9 mouse cellular contexts compared by ENCODE assay signal in the genomic region with DNA sequence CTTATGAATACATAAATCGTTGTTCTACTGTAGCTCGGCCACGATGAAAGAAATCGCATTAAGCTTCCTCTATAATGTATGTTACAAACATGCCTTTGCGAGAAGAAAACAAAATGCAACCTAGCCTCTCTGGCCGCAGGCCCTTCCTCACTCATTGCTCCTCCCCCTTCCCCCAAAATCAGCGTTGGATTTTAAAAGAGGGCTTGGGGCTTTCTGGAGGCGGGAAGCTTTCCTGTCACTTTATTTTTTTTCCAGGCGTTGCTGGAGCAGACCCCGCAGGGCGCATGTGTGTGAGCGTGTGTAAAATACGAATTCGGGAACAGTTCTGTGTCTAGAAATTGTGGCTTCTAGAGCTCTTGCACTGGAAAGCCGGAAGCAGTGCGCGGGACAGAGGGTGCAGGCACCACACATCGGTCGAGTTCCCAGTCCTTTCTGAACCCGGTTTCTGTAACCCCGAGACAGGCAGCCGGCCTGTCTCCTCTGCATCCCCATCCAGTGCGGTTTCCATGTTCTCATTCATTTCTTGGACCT. TPM values are rescaled to one million over a fixed set of nuclear protein-coding genes. Genes with fewer than 3 reads are reported as not detected.
DNase-seq lines count a peak whose midpoint lies in the region; ATAC-seq and TF ChIP-seq lines count a peak whose summit lies in the region.
"Had no signal": no experiment of that assay in that cellular context is flagged by ENCODE, and none has a peak within 500 bp of the region (broad histone marks: within the 10 kb centered on the region; RNA-seq: fewer than 3 reads in every experiment).

No protein-coding gene starts in this region.

- no peak for TF ChIP-seq EP300 in liver, embryonic 14.5 days (IDR thresholded peaks at IDR 0.05; ENCODE audit: low read depth)

- WGBS in thymus, adult 2 months, result 2% methylated on average over 23 of the region's 23 CpGs
- under 1% methylated on average over 23 of the region's 23 CpGs for WGBS in hindbrain, embryonic 10.5 days
- under 1% methylated on average over 23 of the region's 23 CpGs for WGBS in liver, embryonic 14.5 days (ENCODE audit: insufficient replicate concordance)
- WGBS in stomach, embryonic 14.5 days, result 2% methylated on average over 23 of the region's 23 CpGs

- no peak overlapping the region for H3K27ac ChIP-seq in thymus, adult 2 months (ENCODE audit: control insufficient read depth, insufficient read depth, low read length)
- peak overlapping the region; percentile 76 for H3K27ac ChIP-seq in hindbrain, embryonic 10.5 days
- no peak overlapping the region for H3K27ac ChIP-seq in liver, embryonic 14.5 days
- no peak overlapping the region for H3K27ac ChIP-seq in stomach, embryonic 14.5 days (ENCODE audit: low read length)

- TF ChIP-seq CTCF in thymus, adult 2 months (IDR thresholded peaks at IDR 0.05; ENCODE audit: borderline replicate concordance, control insufficient read depth, extremely low read depth, insufficient read depth, low read length, poor library complexity), result no peak
- no peak for TF ChIP-seq CTCF in liver, embryonic 14.5 days (IDR thresholded peaks at IDR 0.05; ENCODE audit: low read depth)

- peaks cover 100% of the 10 kb centered on the region for H3K27me3 ChIP-seq in erythroblast, embryonic 14.5 days (ENCODE audit: control insufficient read depth)
- peaks cover 29% of the 10 kb centered on the region for H3K27me3 ChIP-seq in thymus, adult 2 months (ENCODE audit: control insufficient read depth, insufficient read depth, low read length)
- peaks cover 99% of the 10 kb centered on the region for H3K27me3 ChIP-seq in hindbrain, embryonic 10.5 days (ENCODE audit: insufficient read depth, poor library complexity, severe bottlenecking)
- H3K27me3 ChIP-seq in liver, embryonic 14.5 days (ENCODE audit: control insufficient read depth, insufficient read depth, low read length), result peaks cover 95% of the 10 kb centered on the region
- peaks cover 50% of the 10 kb centered on the region for H3K27me3 ChIP-seq in stomach, embryonic 14.5 days (ENCODE audit: control insufficient read depth, insufficient read depth, low read length)
- H3K27me3 ChIP-seq: CH12.LX had no signal

- peak overlapping the region; percentile 58 for H3K4me2 ChIP-seq in liver, embryonic 14.5 days (ENCODE audit: low read depth)
- peak overlapping the region; percentile 50 for H3K4me2 ChIP-seq in stomach, embryonic 14.5 days (replicated peaks; ENCODE audit: low read depth, low read length)

- no peaks in the 10 kb centered on the region for H3K36me3 ChIP-seq in erythroblast, embryonic 14.5 days (ENCODE audit: control insufficient read depth)
- no peaks in the 10 kb centered on the region for H3K36me3 ChIP-seq in thymus, adult 2 months (ENCODE audit: control insufficient read depth, insufficient read depth, low read length)
- H3K36me3 ChIP-seq in hindbrain, embryonic 10.5 days, result no peaks in the 10 kb centered on the region
- H3K36me3 ChIP-seq in liver, embryonic 14.5 days (replicated peaks; ENCODE audit: control insufficient read depth, insufficient read depth, low read depth), result no peaks in the 10 kb centered on the region
- H3K36me3 ChIP-seq in stomach, embryonic 14.5 days (ENCODE audit: control insufficient read depth, insufficient read depth, low read length), result no peaks in the 10 kb centered on the region

- no peak for DNase-seq in thymus, adult 2 months
- no peak for DNase-seq in thymus, postnatal 0 days (ENCODE audit: low spot score)
- DNase-seq in hindbrain, embryonic 10.5 days (ENCODE audit: low spot score), result peak; percentile 55
- no peak for DNase-seq in liver, embryonic 14.5 days (ENCODE audit: low read depth in 3 of 3, low spot score in 3 of 3)
- DNase-seq in gastrocnemius, adult 18-20 months (ENCODE audit: low spot score), result no peak

- no peaks in the 10 kb centered on the region for H3K9me3 ChIP-seq in erythroblast, embryonic 14.5 days (ENCODE audit: control insufficient read depth, low read length)
- H3K9me3 ChIP-seq in hindbrain, embryonic 10.5 days, result no peaks in the 10 kb centered on the region
- no peaks in the 10 kb centered on the region for H3K9me3 ChIP-seq in liver, embryonic 14.5 days (ENCODE audit: control insufficient read depth, low read length)
- no peaks in the 10 kb centered on the region for H3K9me3 ChIP-seq in stomach, embryonic 14.5 days (ENCODE audit: control insufficient read depth, low read depth, low read length)

- no peak for TF ChIP-seq POLR2A in thymus, adult 2 months (IDR thresholded peaks at IDR 0.05; ENCODE audit: control insufficient read depth, extremely low read depth, insufficient read depth, low read length, poor library complexity)

- ATAC-seq in erythroblast, adult 5-6 weeks (replicated peaks; ENCODE audit: low FRiP score, poor library complexity, severe bottlenecking), result no peak
- no peak for ATAC-seq in liver, embryonic 14.5 days (ENCODE audit: insufficient read depth)
- no peak for ATAC-seq in stomach, embryonic 14.5 days (ENCODE audit: insufficient number of reproducible peaks, insufficient read depth, low FRiP score, low read depth)

- H3K9ac ChIP-seq in liver, embryonic 14.5 days (replicated peaks), result no peak overlapping the region
- H3K9ac ChIP-seq in stomach, embryonic 14.5 days (replicated peaks; ENCODE audit: low read depth, low read length), result no peak overlapping the region

- peak overlapping the region; percentile 33 for H3K4me3 ChIP-seq in erythroblast, embryonic 14.5 days (replicated peaks)
- H3K4me3 ChIP-seq in thymus, adult 2 months (ENCODE audit: control insufficient read depth, insufficient read depth, low read length), result peak overlapping the region; percentile 36
- peak overlapping the region; percentile 56 for H3K4me3 ChIP-seq in hindbrain, embryonic 10.5 days
- H3K4me3 ChIP-seq in liver, embryonic 14.5 days (ENCODE audit: insufficient read depth in 1 of 2, low read depth in 2 of 2, low read length in 2 of 2), result peak overlapping the region; percentile 25 to 39; a peak in 3 of 4 replicates
- peak overlapping the region; percentile 21; the same call in 1 of the 2 replicates for H3K4me3 ChIP-seq in stomach, embryonic 14.5 days (ENCODE audit: low read depth, low read length)

- H3K4me1 ChIP-seq in erythroblast, embryonic 14.5 days (ENCODE audit: control insufficient read depth), result no peaks in the 10 kb centered on the region
- H3K4me1 ChIP-seq in thymus, adult 2 months (replicated peaks; ENCODE audit: control insufficient read depth, insufficient read depth, low read length), result peaks cover 24% of the 10 kb centered on the region
- H3K4me1 ChIP-seq in hindbrain, embryonic 10.5 days (replicated peaks), result peaks cover 39% of the 10 kb centered on the region
- H3K4me1 ChIP-seq in liver, embryonic 14.5 days (replicated peaks; ENCODE audit: control insufficient read depth in 2 of 2, insufficient read depth in 2 of 2, low read length in 1 of 2), result no peaks in the 10 kb centered on the region; a peak in 1 of 4 replicates
- H3K4me1 ChIP-seq in stomach, embryonic 14.5 days (ENCODE audit: control insufficient read depth, insufficient read depth, low read length), result peaks cover 13% of the 10 kb centered on the region; the same call in 1 of the 2 replicates

RNA-seq across cellular contexts. Expression of a gene that starts 2.9 kb away (rescaled TPM):
- 0.14 and 0.18 TPM in 2 replicates for polyA plus RNA-seq in erythroblast, embryonic 14.5 days (2012)
- not detected in 2 replicates for total RNA-seq in erythroblast, adult 5-6 weeks (2015; ENCODE audit: low replicate concordance)
- total RNA-seq in erythroblast, adult 5-6 weeks (2017; ENCODE audit: low replicate concordance), result not detected in 2 replicates
- polyA plus RNA-seq in thymus, adult 2 months (2012; rRNA removed), result 1.1 and 1.9 TPM in 2 replicates
- 0.28 and 0.29 TPM in 2 replicates for polyA plus RNA-seq in thymus, postnatal 0 days (2015; fragmentation: Nextera tagmentation; extraction: Ambion mirVana)
- 10.8 and 21.6 TPM in 2 replicates for polyA plus RNA-seq in hindbrain, embryonic 10.5 days (2016; fragmentation: Nextera tagmentation; extraction: Ambion mirVana)
- 17.6 and 19.6 TPM in 2 replicates for polyA plus RNA-seq in liver, embryonic 14.5 days (2012; rRNA removed)
- polyA plus RNA-seq in liver, embryonic 14.5 days (2014; fragmentation: Nextera tagmentation; extraction: Ambion mirVana), result 32.3 TPM in 2 replicates
- polyA plus RNA-seq in stomach, embryonic 14.5 days (2014; fragmentation: Nextera tagmentation; extraction: Ambion mirVana), result 1.8 and 1.9 TPM in 2 replicates
- 1 to 10 TPM in 1 of 2 experiments, under 1 TPM in 1; 0.55 to 1.1 TPM for total RNA-seq in gastrocnemius, adult 18-20 months (2021)
- total RNA-seq: CH12.LX had no signal
